ENCODE assay signal across 8 mouse cellular contexts in the genomic region with DNA sequence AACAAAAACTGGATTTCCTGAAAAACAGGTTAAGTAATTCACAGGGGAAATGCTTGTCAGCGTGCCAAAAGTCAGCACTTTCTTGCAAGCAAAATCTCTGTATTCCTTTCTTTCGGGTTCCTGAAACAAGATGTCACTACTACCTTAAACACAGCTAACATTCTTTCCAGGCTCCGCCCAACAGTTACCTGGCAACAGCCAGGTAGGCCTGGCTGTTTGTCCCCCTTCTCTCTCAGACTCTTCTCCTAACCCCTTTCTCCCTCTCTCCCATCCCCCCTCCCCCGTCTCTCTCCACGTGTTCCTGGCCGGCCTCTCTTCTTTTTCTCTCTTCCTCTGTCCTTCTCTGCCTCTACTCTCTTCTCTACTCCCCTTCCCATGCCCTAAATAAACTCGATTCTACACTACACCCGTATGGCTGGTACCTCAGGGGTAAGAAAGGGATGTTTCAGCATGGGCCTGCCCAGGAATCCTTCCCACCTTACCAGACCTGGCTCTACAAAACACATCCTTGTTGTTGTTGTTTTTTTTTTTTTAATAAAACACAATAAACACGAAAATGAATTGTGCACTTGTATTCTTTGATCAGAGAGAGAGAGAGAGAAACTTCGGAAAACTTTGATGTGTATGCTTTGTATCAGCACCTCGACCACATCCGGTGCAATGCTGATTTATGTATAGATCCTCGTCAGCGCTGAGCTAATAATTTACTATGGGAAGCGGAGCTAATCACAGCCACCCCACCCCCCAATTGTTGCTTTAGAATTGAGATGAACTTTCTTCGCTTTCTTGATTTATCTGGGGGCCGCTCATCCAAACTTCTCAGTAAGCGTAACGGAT. TPM values are rescaled to one million over a fixed set of nuclear protein-coding genes. Genes with fewer than 3 reads are reported as not detected.
DNase-seq lines count a peak whose midpoint lies in the region; ATAC-seq and TF ChIP-seq lines count a peak whose summit lies in the region.

No protein-coding gene starts in this region.

- ATAC-seq in cerebellum, adult (ENCODE audit: insufficient number of reproducible peaks, low FRiP score, low TSS enrichment), result no peak
- ATAC-seq in lung, embryonic 16.5 days (ENCODE audit: low read depth), result peak; percentile 57

- no peak for TF ChIP-seq CTCF in kidney, adult 2 months (conservative IDR thresholded peaks at IDR 0.05; ENCODE audit: insufficient read depth, insufficient read length, low read depth, low read length)

- peak overlapping the region; percentile 100 for H3K27ac ChIP-seq in kidney, adult 2 months (ENCODE audit: insufficient read depth, low read depth, low read length)
- peak overlapping the region; percentile 99 for H3K27ac ChIP-seq in lung, embryonic 16.5 days (ENCODE audit: low read length)

- H3K9me3 ChIP-seq in lung, embryonic 16.5 days (ENCODE audit: control insufficient read depth, low read length), result no peaks in the 10 kb centered on the region

- H3K27me3 ChIP-seq in kidney, adult 2 months (replicated peaks; ENCODE audit: control insufficient read depth, insufficient read depth, low read length), result no peaks in the 10 kb centered on the region
- H3K27me3 ChIP-seq in lung, embryonic 16.5 days (ENCODE audit: control insufficient read depth, insufficient read depth, low read depth, low read length), result no peaks in the 10 kb centered on the region

- TF ChIP-seq POLR2A in kidney, adult 2 months (IDR thresholded peaks at IDR 0.05; ENCODE audit: low read depth, low read length), result no peak

- H3K36me3 ChIP-seq in kidney, adult 2 months (ENCODE audit: control insufficient read depth, insufficient read depth, low read length), result no peaks in the 10 kb centered on the region
- no peaks in the 10 kb centered on the region; the same call in 1 of the 2 replicates for H3K36me3 ChIP-seq in lung, embryonic 16.5 days (ENCODE audit: control insufficient read depth, insufficient read depth, low read length)

- H3K4me3 ChIP-seq in kidney, adult 2 months (ENCODE audit: insufficient read depth, low read depth, low read length), result peak overlapping the region; percentile 98
- peak overlapping the region; percentile 67 for H3K4me3 ChIP-seq in lung, embryonic 16.5 days (ENCODE audit: low read length)

- peak; percentile 18 for DNase-seq in cerebellum, adult 11 months
- DNase-seq in embryo, embryonic 10 days (ENCODE audit: low spot score), result peak; percentile 73
- peak; percentile 44 to 55 for DNase-seq in heart, adult 9 months (ENCODE audit: low spot score in 2 of 2)
- peak; percentile 80 for DNase-seq in kidney, adult 2 months
- DNase-seq in ovary, postnatal 36 days (ENCODE audit: low spot score), result peak; percentile 21
- DNase-seq in layer of hippocampus, postnatal 10 days (ENCODE audit: low spot score in 2 of 2), result no peak

- peak overlapping the region; percentile 82 for H3K9ac ChIP-seq in lung, embryonic 16.5 days (ENCODE audit: low read length)

- H3K4me1 ChIP-seq in kidney, adult 2 months (ENCODE audit: control insufficient read depth, insufficient read depth, low read length), result peaks cover 19% of the 10 kb centered on the region
- H3K4me1 ChIP-seq in lung, embryonic 16.5 days (replicated peaks; ENCODE audit: control insufficient read depth, insufficient read depth, low read length), result peaks cover 11% of the 10 kb centered on the region

- 3% methylated on average over 19 of the region's 19 CpGs for WGBS in kidney, adult 2 months
- 7% methylated on average over 19 of the region's 19 CpGs for WGBS in lung, embryonic 16.5 days

- peak overlapping the region; percentile 63 for H3K4me2 ChIP-seq in lung, embryonic 16.5 days (ENCODE audit: low read depth, low read length)

RNA-seq across cellular contexts. Expression of a gene that starts 0.9 kb away (rescaled TPM):
- 19.2 and 24.8 TPM in 2 replicates for polyA plus RNA-seq in kidney, adult 2 months (2012; rRNA removed)
- 24.3 and 31.5 TPM in 2 replicates for polyA plus RNA-seq in lung, embryonic 16.5 days (2015; fragmentation: Nextera tagmentation; extraction: Ambion mirVana)
- 100 to 1,000 TPM; 137 to 143 TPM for total RNA-seq in layer of hippocampus, postnatal 10 days (2021)

Comparison
In these comparisons a context has a peak if more than half of its experiments do, and no peak if none do; other contexts are left out.
1. DNase-seq: peak in cerebellum, adult 11 months (single experiment), embryo, embryonic 10 days (single experiment), heart, adult 9 months (2 of 2), kidney, adult 2 months (single experiment) and ovary, postnatal 36 days (single experiment); none in layer of hippocampus, postnatal 10 days (0 of 2).